In genomic region chr1:149129138-149129537, GRCm38 (mm10) we compare ENCODE assay signal across 30 mouse cellular contexts.
"Had no signal": no experiment of that assay in that cellular context is flagged by ENCODE, and none has a peak within 500 bp of the region (broad histone marks: within the 10 kb centered on the region; RNA-seq: fewer than 3 reads in every experiment).

No protein-coding gene starts in this region.

- H3K9ac ChIP-seq: limb, embryonic 12.5 days; limb, embryonic 13.5 days; limb, embryonic 15.5 days; liver, embryonic 12.5 days; liver, embryonic 13.5 days; liver, embryonic 14.5 days; liver, embryonic 15.5 days; liver, postnatal 0 days; lung, embryonic 14.5 days; lung, embryonic 15.5 days; midbrain, embryonic 12.5 days; midbrain, embryonic 13.5 days; midbrain, embryonic 15.5 days; neural tube, embryonic 12.5 days had no signal

- DNase-seq: left cerebral cortex, postnatal 4 days; liver; liver, embryonic 13.5 days; liver, postnatal 0 days; lung, adult 18-20 months; lung, adult 2 months; lung, embryonic 14.5 days; lung, postnatal 10 days; lung, postnatal 14 days; lung, postnatal 36 days; lung, postnatal 4 days; midbrain, embryonic 14.5 days had no signal

- H3K4me2 ChIP-seq: limb, embryonic 12.5 days; limb, embryonic 13.5 days; limb, embryonic 15.5 days; liver, embryonic 11.5 days; liver, embryonic 12.5 days; liver, embryonic 13.5 days; liver, embryonic 15.5 days; lung, embryonic 14.5 days; lung, embryonic 15.5 days; midbrain, embryonic 12.5 days; midbrain, embryonic 13.5 days; midbrain, embryonic 15.5 days; neural tube, embryonic 12.5 days had no signal

- H3K4me3 ChIP-seq: limb, embryonic 10.5 days; limb, embryonic 12.5 days; limb, embryonic 13.5 days; limb, embryonic 15.5 days; liver, embryonic 12.5 days; liver, embryonic 13.5 days; liver, embryonic 15.5 days; lung, embryonic 15.5 days; megakaryocyte, embryonic 14.5 days; midbrain, embryonic 12.5 days; midbrain, embryonic 13.5 days; midbrain, embryonic 15.5 days; myocyte; neural tube, embryonic 12.5 days had no signal

- H3K27ac ChIP-seq: limb, embryonic 10.5 days; limb, embryonic 12.5 days; limb, embryonic 13.5 days; limb, embryonic 15.5 days; liver, embryonic 12.5 days; liver, embryonic 13.5 days; liver, embryonic 14.5 days; liver, embryonic 15.5 days; lung, embryonic 15.5 days; macrophage; midbrain, embryonic 12.5 days; midbrain, embryonic 13.5 days; midbrain, embryonic 15.5 days; neural tube, embryonic 12.5 days had no signal

- H3K36me3 ChIP-seq: limb, embryonic 10.5 days; limb, embryonic 12.5 days; limb, embryonic 13.5 days; limb, embryonic 15.5 days; liver, embryonic 12.5 days; liver, embryonic 13.5 days; liver, embryonic 15.5 days; lung, embryonic 15.5 days; midbrain, embryonic 12.5 days; midbrain, embryonic 13.5 days; midbrain, embryonic 15.5 days; neural tube, embryonic 12.5 days had no signal

- H3K4me1 ChIP-seq: limb, embryonic 10.5 days; limb, embryonic 12.5 days; limb, embryonic 13.5 days; limb, embryonic 15.5 days; liver, embryonic 12.5 days; liver, embryonic 13.5 days; liver, embryonic 15.5 days; lung, embryonic 15.5 days; megakaryocyte, embryonic 14.5 days; midbrain, embryonic 12.5 days; midbrain, embryonic 13.5 days; midbrain, embryonic 15.5 days; neural tube, embryonic 12.5 days had no signal

- ATAC-seq: liver, embryonic 12.5 days; liver, postnatal 0 days; lung, postnatal 0 days; midbrain, embryonic 13.5 days; midbrain, embryonic 15.5 days; midbrain, embryonic 16.5 days had no signal

- H3K27me3 ChIP-seq: limb, embryonic 12.5 days; limb, embryonic 13.5 days; limb, embryonic 15.5 days; liver, embryonic 12.5 days; liver, embryonic 13.5 days; liver, embryonic 15.5 days; lung, embryonic 15.5 days; megakaryocyte, embryonic 14.5 days; midbrain, embryonic 12.5 days; midbrain, embryonic 13.5 days; midbrain, embryonic 15.5 days; neural tube, embryonic 12.5 days had no signal

- H3K9me3 ChIP-seq: limb, embryonic 10.5 days; limb, embryonic 12.5 days; limb, embryonic 13.5 days; limb, embryonic 15.5 days; liver, embryonic 12.5 days; liver, embryonic 13.5 days; liver, embryonic 15.5 days; lung, embryonic 15.5 days; megakaryocyte, embryonic 14.5 days; midbrain, embryonic 12.5 days; midbrain, embryonic 13.5 days; midbrain, embryonic 15.5 days; neural tube, embryonic 12.5 days had no signal
